Mouse (Mus musculus): ENCODE measurements around the gene BB287469.
"Not testable (repeated sequence)": the region's sequence is repeated elsewhere in the genome, so short reads cannot be mapped to it uniquely, and the experiment has no call there.

The BB287469 gene

DNA sequence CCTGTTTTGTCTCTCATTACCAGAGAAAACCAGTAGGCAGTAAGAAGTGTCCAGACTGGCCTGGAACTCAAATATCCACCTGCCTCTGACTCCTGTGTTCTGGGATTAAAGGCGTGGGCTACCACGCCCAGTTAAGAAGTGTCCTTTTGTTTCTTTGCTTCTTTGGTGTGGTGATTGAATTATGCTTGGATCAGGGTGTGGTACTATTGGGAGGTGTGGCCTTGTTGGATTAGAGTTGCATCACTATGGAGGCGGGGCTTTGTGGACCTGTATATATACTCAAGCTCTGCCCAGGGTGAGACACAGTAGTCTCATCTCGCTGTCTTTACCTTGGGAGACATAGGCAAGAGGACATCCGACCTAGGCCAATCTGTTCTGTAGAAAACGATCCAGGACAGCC, at the start of gene BB287469:
Gene BB287469, plus strand, starts transcription at position 301 of the 400 bp plus-strand sequence.
- not testable (repeated sequence) for DNase-seq (ENCODE audit: low spot score)

GRCm38 (mm10) chr12:87775655-87776054, 40.7 kb upstream of the BB287469 start, which contains the start of gene Gm21319:
Gene Gm21319 (minus strand): TSS chr12:87775755.
- not testable (repeated sequence) for DNase-seq (ENCODE audit: low spot score)

DNA sequence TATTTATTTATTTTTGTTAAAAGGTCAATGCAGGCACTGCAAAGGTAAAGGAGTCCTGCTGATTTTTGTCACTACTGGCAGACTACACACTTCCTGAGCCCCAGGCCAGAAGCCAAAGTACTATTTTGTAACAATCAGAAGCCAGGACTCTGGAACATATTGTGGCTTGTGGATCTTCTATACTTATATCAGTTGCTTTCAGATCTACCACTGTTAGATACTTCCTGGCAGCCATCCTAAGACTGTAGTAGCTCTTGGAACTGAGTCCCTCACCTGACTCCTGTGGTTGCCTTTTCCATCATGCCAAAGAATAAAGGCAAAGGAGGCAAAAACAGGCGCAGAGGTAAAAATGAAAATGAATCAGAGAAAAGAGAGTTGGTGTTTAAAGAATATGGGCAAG, 21.2 kb upstream of the BB287469 start, which contains the start of gene Gm21936:
Gene Gm21936, plus strand, starts transcription at position 301 of the 400 bp plus-strand sequence.
- not testable (repeated sequence) for DNase-seq (ENCODE audit: low spot score)

DNA sequence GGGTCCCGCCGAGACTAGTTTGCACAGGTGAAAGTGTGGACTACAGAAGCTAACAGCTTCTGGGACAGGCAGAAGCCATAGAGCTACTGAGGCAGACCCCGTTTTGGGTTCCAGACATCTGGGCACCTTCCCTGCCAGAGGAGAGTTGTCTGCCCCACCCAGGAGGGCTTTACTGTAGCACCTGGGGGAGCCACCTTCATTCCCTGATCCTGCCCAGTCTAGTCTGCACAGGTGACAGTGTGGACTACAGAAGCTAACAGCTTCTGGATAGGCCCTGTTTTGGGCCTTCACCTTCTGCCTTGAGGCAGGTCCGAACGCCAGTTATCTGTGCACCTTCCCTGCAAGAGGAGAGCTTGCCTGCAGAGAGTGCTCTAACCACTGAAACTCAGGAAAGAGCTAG, 18.4 kb upstream of the BB287469 start:
- DNase-seq (ENCODE audit: low spot score) = not testable (repeated sequence)

DNA sequence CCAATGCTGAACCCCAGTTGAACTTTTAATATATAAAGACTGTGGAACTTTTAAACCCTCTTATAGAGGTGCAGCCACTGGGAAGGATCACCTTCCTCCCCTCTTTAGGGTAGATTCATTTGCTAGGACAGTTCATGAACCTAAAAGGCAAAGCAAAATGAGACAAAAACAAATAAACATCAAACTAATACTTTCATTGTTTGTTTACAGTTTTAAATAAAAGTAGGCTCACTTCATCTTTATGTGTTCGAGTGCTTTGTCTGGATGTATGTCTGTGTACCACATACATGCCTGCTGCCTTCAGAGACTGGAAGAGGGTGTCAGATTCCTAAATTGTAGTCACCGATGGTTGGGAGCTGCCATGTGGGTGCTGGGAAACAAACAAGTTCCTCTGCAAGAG, 25.9 kb downstream of the BB287469 start, which contains the start of gene Gm2001:
Gene Gm2001, minus strand, starts transcription at position 101 of the 400 bp plus-strand sequence.
- not testable (repeated sequence) for DNase-seq (ENCODE audit: low spot score)

DNA sequence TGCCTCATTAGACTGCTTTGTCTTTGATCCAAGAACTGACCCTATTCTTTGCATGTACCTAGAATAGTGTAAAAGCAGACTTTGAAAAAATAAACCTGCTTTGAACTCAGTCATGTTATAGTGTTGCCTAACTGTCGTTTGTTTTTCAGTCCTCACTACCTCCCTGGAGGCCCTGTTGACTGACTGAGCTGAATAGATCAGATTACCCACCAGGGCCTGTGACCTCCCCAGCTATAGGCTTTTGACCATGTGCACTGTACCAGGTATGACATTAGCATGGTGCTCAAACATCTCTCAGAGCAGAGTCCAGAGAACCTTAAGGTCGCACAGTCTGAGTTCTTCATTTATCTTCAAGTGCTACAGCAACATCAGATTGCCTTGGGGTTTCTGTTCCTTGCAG, 34.3 kb downstream of the BB287469 start:
- DNase-seq (ENCODE audit: low spot score) = not testable (repeated sequence)

GRCm38 (mm10) chr12:87856067-87856466, 39.7 kb downstream of the BB287469 start:
- DNase-seq (ENCODE audit: low spot score) = not testable (repeated sequence)

GRCm38 (mm10) chr12:87861740-87862692, 45.6 kb downstream of the BB287469 start:
- not testable (repeated sequence) for DNase-seq (ENCODE audit: low spot score)

- not testable (repeated sequence) for DNase-seq (ENCODE audit: low spot score)
Observed at GRCm38 (mm10) chr12:87863638-87864037, 47.3 kb downstream of the BB287469 start.

GRCm38 (mm10) chr12:87864048-87864447, 47.7 kb downstream of the BB287469 start:
- DNase-seq (ENCODE audit: low spot score) = not testable (repeated sequence)
